Mouse (Mus musculus) G1E (cell line): ENCODE results near the gene Tmcc1. TPM values are rescaled to one million over a fixed set of nuclear protein-coding genes. Genes with fewer than 3 reads are reported as not detected.

Source experiments
- ATAC-seq: 2 replicates; pipeline ENCODE4 v1.8.0; 2016; ENCODE audit warnings: mild to moderate bottlenecking; ENCODE audit not compliant: insufficient number of reproducible peaks, poor library complexity, low FRiP score, severe bottlenecking; ENCODE audit errors: extremely low read depth
- DNase-seq: peaks from one replicate; pipeline ENCODE4 v3.0.0; 2012; ENCODE audit warnings: low spot score
- H3K27me3 ChIP-seq: 2 replicates; pipeline ENCODE4 v1.6.1; 2012; ENCODE audit warnings: mild to moderate bottlenecking, low read length, inconsistent platforms; ENCODE audit not compliant: insufficient read depth
- H3K36me3 ChIP-seq: replicated peaks from 2 replicates; pipeline ENCODE3; 2012; ENCODE audit warnings: mild to moderate bottlenecking, inconsistent platforms
- H3K4me1 ChIP-seq: 2 replicates; pipeline ENCODE4 v1.6.1; 2012; ENCODE audit warnings: low read depth, low read length, inconsistent platforms, mixed read lengths; ENCODE audit not compliant: insufficient read depth
- H3K4me3 ChIP-seq: 2 replicates; pipeline ENCODE4 v1.5.1; 2012; ENCODE audit warnings: low read depth, mild to moderate bottlenecking, inconsistent platforms, low read length, moderate library complexity, mixed read lengths
- H3K9me3 ChIP-seq: replicated peaks from 2 replicates; pipeline ENCODE4 v1.6.1; 2012; ENCODE audit warnings: inconsistent platforms
- CTCF ChIP-seq: IDR thresholded peaks from 2 replicates; pipeline ENCODE4 v1.5.1; 2012; ENCODE audit warnings: low read depth, low read length, inconsistent platforms, mixed read lengths
- GATA1 ChIP-seq: IDR thresholded peaks from 2 replicates; pipeline ENCODE4 v1.6.1; 2012; ENCODE audit warnings: borderline replicate concordance, low read length, inconsistent platforms, mixed read lengths
- GATA2 ChIP-seq: IDR thresholded peaks from 2 replicates; pipeline ENCODE4 v1.6.1; 2012; ENCODE audit warnings: low read depth, low read length, inconsistent platforms, borderline replicate concordance
- POLR2AphosphoS5 ChIP-seq: IDR thresholded peaks from 2 replicates; pipeline ENCODE4 v1.6.1; 2012; ENCODE audit warnings: low read depth, low read length, inconsistent platforms; ENCODE audit not compliant: insufficient replicate concordance
- TAL1 ChIP-seq: conservative IDR thresholded peaks from 2 replicates; pipeline ENCODE4 v1.6.1; 2012; ENCODE audit warnings: low read depth, low read length, inconsistent platforms, mixed read lengths
- polyA plus RNA-seq: library from polyadenylated mRNA; stranded (reverse); fragments of >175 nt; gene quantifications from 2 replicates; pipeline ENCODE4 v1.2.3, GENCODE M21; 2012
- total RNA-seq, 2 experiments: library from RNA; stranded (forward) in 1 of 2; stranded (reverse) in 1 of 2; fragments of 200-1000 nt in 1 of 2; fragments of >200 nt in 1 of 2; fragmentation: Nextera tagmentation in 1 of 2; gene quantifications; 2 replicates each; pipeline ENCODE4 v1.2.3; 2014 to 2017

The Tmcc1 gene
- total and polyA plus RNA-seq, 3 experiments: 0.86 to 18.6 (median 12.1) TPM

GRCm38 (mm10) chr6:115999227-115999626, 194.1 kb downstream of the Tmcc1 start:
- Histone ChIP-seq H3K9me3 (peaks cover 2% of the 10 kb centered on the region), H3K27me3 (peaks cover 45% of the 10 kb centered on the region), H3K4me3 (no peak overlapping the region), H3K36me3 (no peaks in the 10 kb centered on the region), H3K4me1 (peaks cover 30% of the 10 kb centered on the region)
- no peak for TF ChIP-seq TAL1
- TF ChIP-seq CTCF: no peak
- no peak for TF ChIP-seq GATA1
- TF ChIP-seq POLR2AphosphoS5: no peak
- TF ChIP-seq GATA2: no peak
- no peak for DNase-seq
- no peak for ATAC-seq

DNA sequence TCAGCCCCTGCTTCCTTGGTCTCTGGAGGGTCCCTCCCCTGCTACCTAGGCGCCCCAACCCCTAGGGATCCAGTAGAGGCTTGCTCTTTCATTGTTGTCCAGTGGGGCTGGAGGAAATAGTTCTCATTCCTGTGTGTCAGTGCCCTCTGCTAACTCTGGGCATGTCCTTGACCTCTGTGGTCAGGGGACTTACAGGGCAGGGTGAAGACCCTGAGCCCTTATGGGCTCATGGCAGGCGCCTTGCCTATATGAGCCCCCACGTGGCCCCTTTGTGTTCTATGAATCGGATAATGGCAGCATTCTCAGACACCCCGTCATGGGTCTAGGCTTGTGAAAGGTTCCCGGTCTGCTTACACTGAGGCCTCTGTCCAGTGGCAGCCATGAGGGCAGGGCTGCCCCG, 194.5 kb downstream of the Tmcc1 start:
- no peak overlapping the region for H3K4me3 ChIP-seq
- peaks cover 7% of the 10 kb centered on the region for H3K9me3 ChIP-seq
- H3K27me3 ChIP-seq: peaks cover 45% of the 10 kb centered on the region
- TF ChIP-seq CTCF (no peak), GATA1 (no peak), POLR2AphosphoS5 (no peak), GATA2 (no peak), TAL1 (no peak)
- H3K36me3 ChIP-seq: no peaks in the 10 kb centered on the region
- ATAC-seq (no peak), DNase-seq (no peak)
- H3K4me1 ChIP-seq: peaks cover 30% of the 10 kb centered on the region

DNA sequence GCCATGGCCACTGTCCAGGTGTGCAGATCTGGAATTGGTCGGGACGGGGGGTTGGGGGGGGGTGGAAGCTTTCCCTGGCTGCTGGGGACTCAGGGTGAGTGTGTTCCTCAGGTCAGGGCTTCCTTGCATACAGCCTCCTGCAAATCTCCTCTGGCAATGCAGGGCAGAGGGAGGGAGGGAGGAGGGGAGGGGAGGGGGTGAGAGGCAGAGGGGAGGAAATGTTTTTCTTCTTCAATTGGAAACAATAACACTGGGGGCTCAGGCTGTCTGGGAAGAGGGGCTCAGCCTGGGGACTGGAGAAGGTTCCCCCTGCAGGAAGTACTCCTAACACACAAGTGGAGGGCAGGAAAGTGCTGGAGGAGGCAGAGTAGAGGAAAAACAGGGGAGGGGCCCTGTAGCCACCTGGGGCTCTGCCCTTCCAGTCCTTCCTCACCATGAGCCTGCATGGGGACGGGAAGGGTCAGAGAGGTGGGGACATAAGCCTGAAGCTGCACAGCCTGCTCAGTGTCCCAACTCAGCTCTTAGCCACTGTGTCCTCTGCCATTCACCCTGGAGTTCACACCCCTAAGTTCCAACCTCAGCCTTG, 195.5 kb downstream of the Tmcc1 start:
- no peak for ATAC-seq
- H3K4me1 ChIP-seq: peaks cover 28% of the 10 kb centered on the region
- no peak overlapping the region for H3K4me3 ChIP-seq
- H3K36me3 ChIP-seq: no peaks in the 10 kb centered on the region
- peaks cover 47% of the 10 kb centered on the region for H3K27me3 ChIP-seq
- H3K9me3 ChIP-seq: peaks cover 15% of the 10 kb centered on the region
- TF ChIP-seq CTCF: no peak
- no peak for TF ChIP-seq TAL1
- TF ChIP-seq POLR2AphosphoS5: no peak
- TF ChIP-seq GATA2: no peak
- TF ChIP-seq GATA1: no peak
- no peak for DNase-seq

- no peak for TF ChIP-seq POLR2AphosphoS5
- no peak for TF ChIP-seq CTCF
- no peak for TF ChIP-seq GATA1
- no peak for TF ChIP-seq TAL1
- no peak for TF ChIP-seq GATA2
- no peaks in the 10 kb centered on the region for H3K36me3 ChIP-seq
- H3K9me3 ChIP-seq: peaks cover 15% of the 10 kb centered on the region
- ATAC-seq: no peak
- no peak overlapping the region for H3K4me3 ChIP-seq
- no peak for DNase-seq
- peaks cover 45% of the 10 kb centered on the region for H3K27me3 ChIP-seq
- H3K4me1 ChIP-seq: peaks cover 26% of the 10 kb centered on the region
Observed at GRCm38 (mm10) chr6:115996171-115996851, 197.0 kb downstream of the Tmcc1 start.

DNA sequence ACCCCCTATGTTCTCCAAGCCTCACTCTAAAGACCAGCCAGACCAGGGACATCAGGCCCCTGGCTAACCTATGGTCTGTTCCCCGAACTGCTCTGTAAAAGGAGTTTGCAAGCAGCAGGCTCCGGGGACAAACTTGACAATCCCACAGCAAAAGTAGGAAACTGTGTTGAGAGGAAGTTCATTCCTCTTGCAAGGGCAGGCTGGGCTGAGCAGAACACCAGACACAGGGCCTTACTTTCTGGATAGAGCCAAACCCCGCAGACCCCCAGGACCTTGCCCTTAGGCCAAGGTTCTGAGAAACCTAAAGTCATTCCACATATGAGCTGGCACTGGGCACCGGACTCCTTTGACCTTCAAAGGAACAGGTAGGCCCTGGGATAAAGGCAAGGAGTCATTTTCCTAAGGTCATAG, 197.8 kb downstream of the Tmcc1 start:
- no peak for ATAC-seq
- Histone ChIP-seq H3K27me3 (peaks cover 47% of the 10 kb centered on the region), H3K9me3 (peaks cover 15% of the 10 kb centered on the region), H3K36me3 (no peaks in the 10 kb centered on the region), H3K4me1 (peaks cover 28% of the 10 kb centered on the region), H3K4me3 (no peak overlapping the region)
- no peak for DNase-seq
- no peak for TF ChIP-seq CTCF
- no peak for TF ChIP-seq TAL1
- no peak for TF ChIP-seq GATA1
- TF ChIP-seq GATA2: no peak
- TF ChIP-seq POLR2AphosphoS5: no peak

- Histone ChIP-seq H3K4me1 (peaks cover 28% of the 10 kb centered on the region), H3K27me3 (peaks cover 49% of the 10 kb centered on the region), H3K36me3 (no peaks in the 10 kb centered on the region), H3K9me3 (peaks cover 15% of the 10 kb centered on the region), H3K4me3 (peak within 1 kb of the TSS; percentile 73)
- no peak for TF ChIP-seq GATA2
- TF ChIP-seq POLR2AphosphoS5: no peak
- TF ChIP-seq GATA1: no peak
- TF ChIP-seq CTCF: no peak
- no peak for TF ChIP-seq TAL1
- peak; percentile 78 for ATAC-seq
- peak; percentile 91 for DNase-seq
Observed at GRCm38 (mm10) chr6:115994877-115995520, 198.3 kb downstream of the Tmcc1 start, which contains the start of gene Plxnd1. Gene Plxnd1 (minus strand): TSS chr6:115995005.
